Mouse (Mus musculus): ENCODE data around the gene Prps2. TPM values are rescaled to one million over a fixed set of nuclear protein-coding genes. Genes with fewer than 3 reads are reported as not detected.

Prps2 gene
- 220 TPM for polyA plus RNA-seq (2014; fragmentation: Illumina TruSeq; extraction: RNeasy Lipid Tissue Mini Kit (QIAGEN cat#74804); ENCODE audit: low read depth, low replicate concordance)

DNA sequence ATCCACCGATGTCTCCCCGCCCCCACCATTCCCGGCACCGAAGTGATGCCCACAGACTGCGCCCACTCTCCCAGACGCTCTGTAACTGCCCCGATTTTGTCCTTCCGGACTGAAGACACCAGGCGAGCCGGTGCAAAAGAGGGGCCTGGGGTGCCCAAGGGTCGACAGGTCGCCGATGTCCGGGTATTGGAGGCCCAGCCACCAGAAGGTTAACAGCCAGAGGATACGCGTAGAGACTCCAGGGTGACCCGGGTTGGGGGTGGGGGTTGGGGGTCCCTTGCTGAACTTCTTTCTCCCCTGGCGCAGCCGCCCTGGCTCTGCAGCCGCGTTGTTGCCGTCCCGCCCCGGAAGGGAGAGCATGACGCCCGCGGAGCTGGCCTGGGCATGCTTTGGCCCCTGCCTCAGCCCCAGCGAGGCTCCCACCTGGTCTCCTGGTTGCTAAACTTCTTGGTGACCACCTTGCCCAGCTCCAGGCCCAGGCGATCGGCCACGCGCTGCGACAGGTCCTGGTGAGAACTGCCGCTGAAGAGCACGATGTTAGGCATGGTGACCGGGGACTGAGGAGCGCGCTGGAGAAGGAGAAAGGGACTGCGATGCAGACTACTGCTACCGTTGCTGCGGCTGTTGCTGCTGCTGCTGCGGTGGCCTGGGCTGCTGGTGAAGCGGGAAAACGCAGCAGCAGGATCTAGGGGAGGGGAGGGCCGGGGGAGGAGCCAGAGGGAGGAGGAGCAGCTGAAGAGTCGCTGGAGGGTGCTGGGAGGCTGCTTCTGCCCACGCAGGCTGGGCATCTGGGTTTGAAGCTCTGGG lies at the start of gene Prps2:
TSS of gene Prps2 (minus strand) at position 703 of the 807 bp plus-strand sequence.

GRCm38 (mm10) chrX:167330399-167330798 lies 52.1 kb downstream of the Prps2 start, which contains the start of gene Tlr7:
Gene Tlr7, minus strand, starts transcription at chrX:167330558.

Other genes starting within 250 kb of the Prps2 start
- 807 TPM for gene Tmsb4x, start 173.4 kb downstream of the Prps2 start, polyA plus RNA-seq (2014; fragmentation: Illumina TruSeq; extraction: RNeasy Lipid Tissue Mini Kit (QIAGEN cat#74804); ENCODE audit: low read depth, low replicate concordance)
- 0.89 TPM for gene Tlr8, start 118.4 kb downstream of the Prps2 start, polyA plus RNA-seq (2014; fragmentation: Illumina TruSeq; extraction: RNeasy Lipid Tissue Mini Kit (QIAGEN cat#74804); ENCODE audit: low read depth, low replicate concordance)
- gene Tlr7, start 52.2 kb downstream of the Prps2 start, polyA plus RNA-seq (2014; fragmentation: Illumina TruSeq; extraction: RNeasy Lipid Tissue Mini Kit (QIAGEN cat#74804); ENCODE audit: low read depth, low replicate concordance), result 4.7 TPM

Data from kidney, adult 10 weeks (tissue).